ENCODE assay signal across 8 mouse cellular contexts in the genomic region with DNA sequence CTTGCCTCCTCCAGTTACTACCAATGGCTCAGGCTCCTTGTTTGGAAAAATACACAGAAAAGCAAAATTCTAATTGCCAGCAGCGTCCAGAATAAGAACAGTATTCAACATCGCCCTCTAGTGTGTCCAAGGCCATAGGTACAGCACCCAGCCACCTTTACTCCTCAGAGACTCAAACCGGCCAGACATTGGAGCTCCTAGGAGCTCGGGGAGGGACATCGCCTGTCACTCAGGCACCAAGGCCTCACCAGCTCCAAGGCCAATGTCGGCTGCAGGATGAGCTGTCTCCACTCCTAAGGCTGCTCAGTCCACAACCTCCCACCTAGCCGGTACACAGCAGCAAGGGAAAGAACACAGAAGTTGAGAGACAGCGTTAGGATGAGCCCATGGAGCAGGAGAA.
DNase-seq lines count a peak whose midpoint lies in the region; ATAC-seq and TF ChIP-seq lines count a peak whose summit lies in the region.

No protein-coding gene starts in this region.

- TF ChIP-seq POLR2A in liver, adult 2 months (IDR thresholded peaks at IDR 0.05; ENCODE audit: extremely low read depth, insufficient read depth, low read length), result no peak

- no peak overlapping the region for H3K27ac ChIP-seq in liver, adult 2 months (replicated peaks; ENCODE audit: insufficient read depth, low read depth, low read length)
- H3K27ac ChIP-seq in intestine, embryonic 15.5 days, result no peak overlapping the region

- ATAC-seq in intestine, embryonic 15.5 days, result peak; percentile 74
- ATAC-seq in megakaryocyte-erythroid progenitor cell, adult 5-6 weeks (replicated peaks; ENCODE audit: low FRiP score, low TSS enrichment, poor library complexity, severe bottlenecking), result peak; percentile 70

- DNase-seq in liver, adult 2 months (ENCODE audit: extremely low read depth, low read depth, low spot score), result no peak
- no peak for DNase-seq in liver
- DNase-seq in R1 (ENCODE audit: low read depth, low spot score), result peak; percentile 82
- DNase-seq in cerebellum, postnatal 36 days, result peak; percentile 71 to 75
- DNase-seq in gastrocnemius, adult 8-10 months (ENCODE audit: low spot score in 2 of 2), result no peak
- no peak for DNase-seq in urinary bladder, postnatal 4 days (ENCODE audit: low spot score in 2 of 2)

- H3K4me1 ChIP-seq in liver, adult 2 months (ENCODE audit: control insufficient read depth, insufficient read depth, low read length), result no peaks in the 10 kb centered on the region
- H3K4me1 ChIP-seq in intestine, embryonic 15.5 days (replicated peaks), result peaks cover 14% of the 10 kb centered on the region

- H3K4me2 ChIP-seq in intestine, embryonic 15.5 days (replicated peaks), result no peak overlapping the region

- H3K9ac ChIP-seq in liver, adult 2 months (ENCODE audit: low read depth, low read length), result no peak overlapping the region
- H3K9ac ChIP-seq in intestine, embryonic 15.5 days, result no peak overlapping the region

- H3K4me3 ChIP-seq in liver, adult 2 months (ENCODE audit: insufficient read depth, low read depth, low read length), result no peak overlapping the region
- H3K4me3 ChIP-seq in intestine, embryonic 15.5 days (replicated peaks), result no peak overlapping the region

- 0 out of 2 replicates have a peak, but pooled peaks have one; percentile 2 for TF ChIP-seq CTCF in liver, adult 2 months (IDR thresholded peaks at IDR 0.05; ENCODE audit: low read depth, low read length)

- 46% methylated on average over 8 of the region's 8 CpGs for WGBS in liver, adult 2 months
- 44% methylated on average over 8 of the region's 8 CpGs for WGBS in intestine, embryonic 15.5 days

- H3K36me3 ChIP-seq in liver, adult 2 months (ENCODE audit: control insufficient read depth, insufficient read depth, low read length), result no peaks in the 10 kb centered on the region
- H3K36me3 ChIP-seq in intestine, embryonic 15.5 days, result no peaks in the 10 kb centered on the region

- no peaks in the 10 kb centered on the region for H3K9me3 ChIP-seq in intestine, embryonic 15.5 days

- no peaks in the 10 kb centered on the region for H3K27me3 ChIP-seq in liver, adult 2 months (ENCODE audit: control insufficient read depth, insufficient read depth, low read length)
- H3K27me3 ChIP-seq in intestine, embryonic 15.5 days (replicated peaks), result no peaks in the 10 kb centered on the region

- H3K79me2 ChIP-seq in liver, adult 2 months (ENCODE audit: control insufficient read depth, insufficient read depth, low read length), result no peaks in the 10 kb centered on the region

Comparison
In these comparisons a context has a peak if more than half of its experiments do, and no peak if none do; other contexts are left out.
1. DNase-seq: peak in R1 (single experiment) and cerebellum, postnatal 36 days (2 of 2); none in liver, adult 2 months (single experiment), liver (single experiment), gastrocnemius, adult 8-10 months (0 of 2) and urinary bladder, postnatal 4 days (0 of 2).